Mouse (Mus musculus): Measurements from ENCODE around the gene B4gat1. TPM values are rescaled to one million over a fixed set of nuclear protein-coding genes. Genes with fewer than 3 reads are reported as not detected.
A peak's percentile ranks its signal among the peaks of the same experiment; 100 is the strongest.

The B4gat1 gene
- total and polyA plus RNA-seq, 2 experiments from 2014 or later = 48.2 to 58.3 TPM

- no peak overlapping the region for H3K9ac ChIP-seq (replicated peaks; ENCODE audit: low read depth, low read length)
- 86% methylated on average over 3 of the region's 3 CpGs for WGBS
- H3K36me3 ChIP-seq (replicated peaks; ENCODE audit: control insufficient read depth, insufficient read depth, low read length) = peaks cover 40% of the 10 kb centered on the region
- H3K4me3 ChIP-seq (ENCODE audit: low read depth, low read length) = no peak overlapping the region
- no peaks in the 10 kb centered on the region for H3K27me3 ChIP-seq (ENCODE audit: control insufficient read depth, insufficient read depth, low read length)
- H3K27ac ChIP-seq (ENCODE audit: low read depth) = no peak overlapping the region
- ATAC-seq (ENCODE audit: insufficient read depth, low read depth) = no peak
- DNase-seq (ENCODE audit: low spot score) = no peak
- TF ChIP-seq EP300 (IDR thresholded peaks at IDR 0.05; ENCODE audit: low read depth) (no peak), CTCF (IDR thresholded peaks at IDR 0.05; ENCODE audit: low read depth) (no peak)
- H3K9me3 ChIP-seq (replicated peaks; ENCODE audit: control insufficient read depth, low read length) = no peaks in the 10 kb centered on the region
- H3K4me2 ChIP-seq (ENCODE audit: low read depth, low read length) = no peak overlapping the region
- H3K4me1 ChIP-seq (ENCODE audit: control insufficient read depth, insufficient read depth) = no peaks in the 10 kb centered on the region
Observed at GRCm38 (mm10) chr19:5032686-5033085, 5.9 kb upstream of the B4gat1 start.

- no peak for TF ChIP-seq CTCF (IDR thresholded peaks at IDR 0.05; ENCODE audit: low read depth)
- TF ChIP-seq EP300 (IDR thresholded peaks at IDR 0.05; ENCODE audit: low read depth) = no peak
- no peak overlapping the region for H3K4me3 ChIP-seq (ENCODE audit: low read depth, low read length)
- no peak overlapping the region for H3K4me2 ChIP-seq (ENCODE audit: low read depth, low read length)
- DNase-seq (ENCODE audit: low spot score) = no peak
- no peak overlapping the region for H3K27ac ChIP-seq (ENCODE audit: low read depth)
- no peak for ATAC-seq (ENCODE audit: insufficient read depth, low read depth)
- H3K9me3 ChIP-seq (replicated peaks; ENCODE audit: control insufficient read depth, low read length) = no peaks in the 10 kb centered on the region
- H3K4me1 ChIP-seq (ENCODE audit: control insufficient read depth, insufficient read depth) = peaks cover 22% of the 10 kb centered on the region
- H3K36me3 ChIP-seq (replicated peaks; ENCODE audit: control insufficient read depth, insufficient read depth, low read length) = 0 out of 2 replicates have a peak, but pooled peaks cover 4% of the 10 kb centered on the region
- WGBS = 76% methylated on average over 4 of the region's 4 CpGs
- H3K27me3 ChIP-seq (ENCODE audit: control insufficient read depth, insufficient read depth, low read length) = no peaks in the 10 kb centered on the region
- H3K9ac ChIP-seq (replicated peaks; ENCODE audit: low read depth, low read length) = no peak overlapping the region
Observed at GRCm38 (mm10) chr19:5036577-5036976, 2.0 kb upstream of the B4gat1 start.

- WGBS = 3% methylated on average over 32 of the region's 32 CpGs
- H3K36me3 ChIP-seq (replicated peaks; ENCODE audit: control insufficient read depth, insufficient read depth, low read length) = no peaks in the 10 kb centered on the region
- no peaks in the 10 kb centered on the region for H3K9me3 ChIP-seq (replicated peaks; ENCODE audit: control insufficient read depth, low read length)
- DNase-seq (ENCODE audit: low spot score) (no peak), ATAC-seq (ENCODE audit: insufficient read depth, low read depth) (peak; percentile 15; the same call in 1 of the 2 replicates)
- peak overlapping the region; percentile 63 for H3K4me3 ChIP-seq (ENCODE audit: low read depth, low read length)
- peak overlapping the region; percentile 70 for H3K9ac ChIP-seq (replicated peaks; ENCODE audit: low read depth, low read length)
- H3K27ac ChIP-seq (ENCODE audit: low read depth) = peak overlapping the region; percentile 40; the same call in 1 of the 2 replicates
- TF ChIP-seq EP300 (IDR thresholded peaks at IDR 0.05; ENCODE audit: low read depth) (no peak), CTCF (IDR thresholded peaks at IDR 0.05; ENCODE audit: low read depth) (no peak)
- peaks cover 22% of the 10 kb centered on the region for H3K4me1 ChIP-seq (ENCODE audit: control insufficient read depth, insufficient read depth)
- peak overlapping the region; percentile 95 for H3K4me2 ChIP-seq (ENCODE audit: low read depth, low read length)
- no peaks in the 10 kb centered on the region for H3K27me3 ChIP-seq (ENCODE audit: control insufficient read depth, insufficient read depth, low read length)
Observed at GRCm38 (mm10) chr19:5037678-5038571, 701 bp upstream of the B4gat1 start.

GRCm38 (mm10) chr19:5039301-5040114 lies 882 bp downstream of the B4gat1 start:
- peak overlapping the region; percentile 95 for H3K4me2 ChIP-seq (ENCODE audit: low read depth, low read length)
- peak overlapping the region; percentile 40; the same call in 1 of the 2 replicates for H3K27ac ChIP-seq (ENCODE audit: low read depth)
- no peaks in the 10 kb centered on the region for H3K27me3 ChIP-seq (ENCODE audit: control insufficient read depth, insufficient read depth, low read length)
- ATAC-seq (ENCODE audit: insufficient read depth, low read depth) = 0 out of 2 replicates have a peak, but pooled peaks have one; percentile 10
- peak overlapping the region; percentile 70 for H3K9ac ChIP-seq (replicated peaks; ENCODE audit: low read depth, low read length)
- TF ChIP-seq CTCF (IDR thresholded peaks at IDR 0.05; ENCODE audit: low read depth) = no peak
- H3K36me3 ChIP-seq (replicated peaks; ENCODE audit: control insufficient read depth, insufficient read depth, low read length) = no peaks in the 10 kb centered on the region
- peaks cover 22% of the 10 kb centered on the region for H3K4me1 ChIP-seq (ENCODE audit: control insufficient read depth, insufficient read depth)
- peak overlapping the region; percentile 63 for H3K4me3 ChIP-seq (ENCODE audit: low read depth, low read length)
- 14% methylated on average over 41 of the region's 41 CpGs for WGBS
- no peak for DNase-seq (ENCODE audit: low spot score)
- no peaks in the 10 kb centered on the region for H3K9me3 ChIP-seq (replicated peaks; ENCODE audit: control insufficient read depth, low read length)

- WGBS = 3% methylated on average over 40 of the region's 40 CpGs
- H3K27me3 ChIP-seq (ENCODE audit: control insufficient read depth, insufficient read depth, low read length) = no peaks in the 10 kb centered on the region
- ATAC-seq (ENCODE audit: insufficient read depth, low read depth) = peak; percentile 86
Observed at GRCm38 (mm10) chr19:5040862-5041523, 2.4 kb downstream of the B4gat1 start, which contains the start of gene Brms1. Gene Brms1 (plus strand): TSS chr19:5041354.

More at GRCm38 (mm10) chr19:5040862-5041523, 2.4 kb downstream of the B4gat1 start, which contains the start of gene Brms1:
- peak within 1 kb of the TSS; percentile 61 for H3K27ac ChIP-seq (ENCODE audit: low read depth)
- no peaks in the 10 kb centered on the region for H3K9me3 ChIP-seq (replicated peaks; ENCODE audit: control insufficient read depth, low read length)
- peak; percentile 93 for DNase-seq (ENCODE audit: low spot score)
- H3K9ac ChIP-seq (replicated peaks; ENCODE audit: low read depth, low read length) = peak within 1 kb of the TSS; percentile 80
- peak within 1 kb of the TSS; percentile 63 for H3K4me3 ChIP-seq (ENCODE audit: low read depth, low read length)
- peaks cover 6% of the 10 kb centered on the region for H3K36me3 ChIP-seq (replicated peaks; ENCODE audit: control insufficient read depth, insufficient read depth, low read length)
- TF ChIP-seq CTCF (IDR thresholded peaks at IDR 0.05; ENCODE audit: low read depth) (no peak), EP300 (IDR thresholded peaks at IDR 0.05; ENCODE audit: low read depth) (no peak)
- H3K4me2 ChIP-seq (ENCODE audit: low read depth, low read length) = peak within 1 kb of the TSS; percentile 95
- H3K4me1 ChIP-seq (ENCODE audit: control insufficient read depth, insufficient read depth) = peaks cover 22% of the 10 kb centered on the region
